Mouse (Mus musculus) MEL-GATA-1-ER (cell line): ENCODE measurements around the gene Mxra8.

ENCODE experiments used
- DNase-seq: peaks from one replicate; pipeline ENCODE4 v3.0.0-alpha.2; 2012; ENCODE audit warnings: low read depth; ENCODE audit errors: extremely low read depth

Gene Mxra8

DNA sequence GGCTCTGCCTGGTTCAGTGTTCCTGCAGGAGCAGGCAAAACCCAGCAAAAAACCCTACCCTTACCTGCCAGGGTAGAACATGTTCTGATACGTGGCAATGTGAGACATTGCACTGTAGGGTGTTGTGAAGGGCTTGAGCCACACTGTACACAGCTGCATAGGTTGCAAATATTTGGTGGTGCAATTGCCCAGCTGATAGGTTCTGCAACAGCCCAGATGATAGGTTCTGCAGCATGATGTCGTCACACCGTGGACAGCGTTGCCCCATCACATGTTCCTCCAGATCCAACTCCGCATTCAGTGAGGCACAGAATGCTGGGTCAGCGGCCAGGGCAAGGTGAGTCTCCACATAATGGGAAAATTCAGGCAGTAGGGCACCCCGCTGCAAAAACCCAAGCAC is 22.3 kb downstream of the Mxra8 start:
- no peak for DNase-seq

DNA sequence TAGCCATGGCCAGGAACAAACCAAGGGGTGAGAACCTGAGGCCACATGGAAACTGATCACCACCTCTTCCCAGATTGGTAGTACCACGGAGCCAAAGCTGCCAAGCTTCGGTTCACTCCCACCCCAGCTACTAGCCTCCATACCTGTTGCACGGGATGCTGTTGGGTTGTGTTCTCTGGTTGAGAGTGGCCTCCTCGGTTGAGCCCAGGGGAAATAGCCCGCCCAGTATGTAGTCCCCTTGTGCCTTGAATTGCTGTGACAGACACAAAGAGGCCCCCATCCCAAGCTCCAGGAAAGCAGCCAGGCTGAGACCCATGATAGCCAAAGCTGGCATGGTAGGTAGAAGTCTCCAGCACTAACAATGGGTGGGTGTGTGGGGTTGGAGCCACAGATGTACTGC is 23.5 kb downstream of the Mxra8 start, which contains the start of gene Tas1r3:
TSS of gene Tas1r3 (minus strand) at position 362 of the 400 bp plus-strand sequence.
- no peak for DNase-seq

DNA sequence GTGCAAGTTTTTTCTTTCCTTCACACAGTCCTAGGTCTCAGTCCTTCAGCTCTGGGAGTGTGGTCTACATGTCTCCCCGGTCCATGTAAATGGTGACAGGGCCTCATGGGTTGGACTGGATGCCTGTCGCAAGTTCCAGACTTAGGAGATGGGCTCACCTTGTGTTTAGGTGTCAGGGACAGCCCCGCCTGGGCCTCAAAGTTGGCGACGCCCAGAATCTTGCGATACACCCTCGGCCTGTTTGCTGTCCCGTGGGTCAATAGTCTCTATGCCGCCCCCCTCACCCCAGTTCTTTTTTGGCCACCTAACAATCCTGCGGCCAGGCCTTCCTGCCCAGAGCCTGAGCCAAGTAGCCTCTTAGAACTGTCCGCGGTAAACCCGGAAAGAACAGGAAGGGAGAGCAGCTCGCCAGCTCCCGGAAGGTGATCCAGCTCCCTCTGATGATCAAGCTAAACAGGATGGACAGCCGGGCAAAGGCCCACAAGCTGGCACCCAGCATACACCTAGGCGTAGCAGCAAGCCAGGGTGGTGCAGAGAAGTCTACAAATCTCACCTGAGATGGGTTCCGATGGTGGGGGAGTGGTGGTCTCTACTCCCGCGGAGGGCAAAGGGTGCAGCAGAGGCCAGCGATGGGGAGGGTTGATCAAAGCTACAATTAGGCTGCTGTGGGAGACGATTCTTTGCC is 29.3 kb downstream of the Mxra8 start:
- no peak for DNase-seq

DNA sequence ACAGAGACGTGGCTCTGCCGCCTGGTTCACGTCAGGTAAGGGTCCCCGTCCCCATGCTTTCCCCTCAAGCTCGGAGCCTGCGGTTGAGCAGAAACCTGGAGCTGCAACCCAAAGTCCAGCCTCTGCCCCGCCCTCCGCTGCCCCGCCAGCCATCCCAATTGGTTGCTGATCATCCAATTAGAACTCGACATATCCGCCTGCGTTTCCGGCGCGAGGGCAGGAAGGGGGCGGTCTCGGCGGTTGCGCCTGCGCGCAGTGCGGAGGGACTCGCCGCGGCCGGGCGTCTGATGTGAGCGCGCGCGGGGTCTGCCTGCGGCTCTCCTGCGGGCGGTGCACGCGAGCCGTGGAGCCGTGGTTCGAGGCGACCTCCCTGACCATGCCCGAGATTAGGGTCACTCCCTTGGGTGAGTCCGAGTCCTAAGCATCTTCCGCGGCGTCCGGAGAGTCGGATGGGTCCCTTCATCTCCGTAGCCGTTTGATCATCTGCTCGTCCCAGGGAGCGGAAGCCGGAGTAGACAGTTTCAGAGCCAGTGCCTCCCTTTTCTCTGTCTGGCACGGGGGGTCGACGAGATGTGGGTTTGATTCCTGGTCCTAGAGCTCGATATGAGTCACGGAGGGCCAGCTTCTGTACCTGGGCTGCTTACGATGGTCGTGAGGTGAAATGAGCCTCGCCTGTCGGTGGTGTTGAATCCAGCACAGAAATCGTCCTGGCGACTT is 30.0 kb downstream of the Mxra8 start, which contains the start of the genes Cptp and Ints11:
TSS of gene Cptp (minus strand) at position 124 of the 717 bp plus-strand sequence.
TSS of gene Ints11 (plus strand) at position 230 of the 717 bp plus-strand sequence.
- peak; percentile 88 for DNase-seq

DNA sequence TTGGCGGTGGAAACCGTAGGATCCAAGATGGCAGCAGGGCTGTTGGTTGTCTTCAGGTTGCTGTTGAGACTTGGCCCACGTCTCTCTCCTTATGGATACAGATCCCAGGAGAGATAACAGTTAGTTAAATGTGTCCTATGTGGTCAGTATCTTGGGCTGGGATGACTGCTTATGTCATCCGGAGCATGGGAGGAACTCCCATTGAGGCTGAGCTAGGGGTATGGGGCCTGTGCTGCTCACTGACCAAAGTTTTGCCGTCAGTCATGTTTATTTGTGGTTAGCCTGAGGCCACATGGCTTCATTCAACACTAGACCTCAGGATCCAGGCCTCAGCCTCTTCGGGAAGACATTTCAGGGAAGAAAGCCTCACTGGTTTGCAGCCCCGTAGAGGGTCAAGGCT is 31.9 kb downstream of the Mxra8 start:
- no peak for DNase-seq

DNA sequence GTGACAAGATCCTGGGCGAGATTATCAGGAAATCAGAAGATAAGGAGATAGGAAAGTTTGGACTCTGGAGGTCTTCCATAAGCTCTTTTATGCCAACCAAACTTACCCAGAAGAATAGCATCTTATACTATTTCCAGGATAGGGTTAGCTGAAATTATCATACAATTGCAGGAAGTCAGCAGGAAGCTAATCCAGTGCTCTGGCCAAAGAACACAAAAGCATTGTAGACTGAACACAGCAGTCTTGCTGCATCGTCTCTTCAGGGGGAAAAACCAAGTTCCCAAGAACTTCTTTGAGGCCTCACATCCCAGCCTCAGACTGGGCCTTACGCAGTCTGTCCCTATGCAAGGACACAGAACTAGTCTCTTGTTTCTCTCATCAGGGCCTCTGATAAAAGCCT is 44.1 kb downstream of the Mxra8 start:
- DNase-seq, result no peak

DNA sequence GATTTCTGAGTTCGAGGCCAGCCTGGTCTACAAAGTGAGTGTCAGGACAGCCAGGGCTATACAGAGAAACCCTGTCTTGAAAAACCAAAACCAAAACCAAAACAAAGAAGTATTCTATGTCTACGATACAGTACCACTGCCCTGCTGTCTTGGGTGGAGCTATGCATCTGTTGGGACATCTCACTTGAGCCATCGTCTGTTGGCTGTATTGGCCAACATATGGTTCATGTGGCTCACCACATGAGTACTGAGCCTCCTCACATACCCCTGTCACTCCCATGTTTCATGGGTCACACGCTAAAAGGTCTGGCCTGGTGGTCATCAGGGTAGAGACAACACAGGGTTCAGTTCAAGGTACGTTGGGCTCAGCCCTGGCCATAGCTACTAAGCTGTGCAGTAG is 46.9 kb downstream of the Mxra8 start:
- DNase-seq, result no peak

DNA sequence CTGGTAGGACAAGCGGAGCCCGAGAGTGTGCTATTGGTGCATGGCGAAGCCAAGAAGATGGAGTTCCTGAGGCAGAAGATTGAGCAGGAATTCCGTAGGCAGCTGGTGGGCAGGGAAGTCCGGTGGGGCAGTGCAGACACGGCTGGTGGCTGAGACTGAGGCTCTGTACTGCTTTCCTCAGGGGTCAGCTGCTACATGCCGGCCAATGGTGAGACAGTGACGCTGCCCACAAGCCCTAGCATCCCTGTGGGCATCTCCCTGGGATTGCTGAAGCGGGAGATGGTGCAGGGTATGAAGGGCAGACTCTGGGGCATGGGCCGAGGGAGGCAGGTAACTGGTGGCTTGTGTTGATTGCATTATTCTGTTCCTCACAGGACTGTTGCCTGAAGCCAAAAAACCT is 48.2 kb downstream of the Mxra8 start:
- DNase-seq, result no peak

DNA sequence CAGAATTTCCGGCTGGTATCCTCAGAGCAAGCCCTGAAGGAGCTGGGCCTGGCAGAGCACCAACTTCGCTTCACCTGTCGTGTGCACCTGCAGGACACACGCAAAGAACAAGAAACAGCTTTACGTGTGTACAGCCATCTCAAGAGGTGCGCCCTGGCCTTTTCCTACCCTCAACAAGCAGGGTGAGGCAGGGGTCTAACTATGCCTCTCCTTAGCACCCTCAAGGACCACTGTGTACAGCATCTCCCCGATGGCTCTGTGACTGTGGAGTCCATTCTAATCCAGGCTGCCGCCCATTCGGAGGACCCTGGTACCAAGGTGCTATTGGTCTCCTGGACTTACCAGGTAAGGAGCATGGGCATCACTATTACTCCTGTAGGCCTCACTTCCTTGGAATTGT is 48.7 kb downstream of the Mxra8 start:
- no peak for DNase-seq

DNA sequence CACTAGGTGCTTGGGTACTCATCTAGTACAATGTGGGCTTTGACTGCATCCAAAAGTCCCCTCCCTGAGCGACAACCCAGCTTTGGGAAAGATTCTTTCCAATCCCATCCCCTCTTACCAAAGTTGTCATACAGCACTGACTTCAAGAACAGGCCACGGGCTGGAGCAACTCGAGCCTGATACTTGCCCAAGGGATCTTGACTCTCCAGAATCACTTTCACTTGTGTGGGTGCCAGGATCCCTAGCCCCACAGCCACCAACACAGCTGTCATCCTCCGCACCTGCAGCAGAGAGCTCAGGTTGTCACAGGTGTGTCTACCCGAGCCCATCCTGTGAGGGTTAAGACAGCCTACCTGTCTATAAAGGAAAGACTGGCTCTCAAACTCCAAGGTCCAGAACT is 49.8 kb downstream of the Mxra8 start:
- no peak for DNase-seq

DNA sequence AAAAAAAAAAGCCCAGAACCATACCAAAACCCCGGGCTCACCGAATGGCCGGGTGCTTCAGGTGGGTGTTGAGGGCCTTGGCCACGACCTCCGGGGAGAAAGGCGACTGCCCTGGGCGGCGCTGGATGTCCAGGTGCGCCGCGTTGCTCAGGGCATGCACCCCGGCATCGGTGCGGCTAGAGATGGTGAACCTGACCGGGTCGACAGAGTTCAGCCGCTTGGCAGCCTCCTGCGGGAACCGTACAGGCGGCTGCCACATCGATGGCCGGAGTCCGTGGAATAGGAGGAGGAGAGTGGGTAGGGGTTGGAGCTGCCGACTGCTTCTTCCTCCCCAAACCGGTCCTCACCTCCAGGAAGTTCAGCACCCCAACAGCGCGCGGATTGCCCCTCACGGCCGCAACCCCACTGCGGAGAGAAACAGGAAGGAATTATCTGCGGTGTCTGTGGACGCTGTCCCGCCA is 51.6 kb downstream of the Mxra8 start:
- DNase-seq, result no peak

DNA sequence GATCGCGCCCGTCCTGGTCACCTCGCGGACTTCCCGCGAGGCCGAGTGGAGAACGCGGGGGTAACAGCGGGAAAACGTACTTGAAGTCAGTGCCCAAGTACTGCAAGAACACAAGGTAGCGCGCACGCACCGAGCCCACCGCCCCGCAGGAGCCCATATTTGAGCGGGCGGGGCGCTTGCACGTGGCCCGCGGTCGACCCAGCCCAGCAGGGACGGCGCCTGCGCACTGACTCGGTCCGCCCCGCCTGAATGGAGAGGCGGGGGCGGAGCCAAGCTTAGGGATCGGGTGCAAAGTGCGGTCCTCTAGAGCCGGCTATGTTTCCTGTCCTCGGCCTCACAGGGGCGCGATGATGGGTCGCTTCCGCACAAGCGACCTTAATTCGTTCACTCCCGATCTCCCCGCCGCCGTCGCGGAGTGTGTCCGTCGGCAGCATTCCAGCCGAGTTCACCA is 52.1 kb downstream of the Mxra8 start, which contains the start of the genes Pusl1 and Acap3:
TSS of gene Pusl1 (minus strand) at position 231 of the 451 bp plus-strand sequence.
TSS of gene Acap3 (plus strand) at position 272 of the 451 bp plus-strand sequence.
- DNase-seq, result peak; percentile 83

DNA sequence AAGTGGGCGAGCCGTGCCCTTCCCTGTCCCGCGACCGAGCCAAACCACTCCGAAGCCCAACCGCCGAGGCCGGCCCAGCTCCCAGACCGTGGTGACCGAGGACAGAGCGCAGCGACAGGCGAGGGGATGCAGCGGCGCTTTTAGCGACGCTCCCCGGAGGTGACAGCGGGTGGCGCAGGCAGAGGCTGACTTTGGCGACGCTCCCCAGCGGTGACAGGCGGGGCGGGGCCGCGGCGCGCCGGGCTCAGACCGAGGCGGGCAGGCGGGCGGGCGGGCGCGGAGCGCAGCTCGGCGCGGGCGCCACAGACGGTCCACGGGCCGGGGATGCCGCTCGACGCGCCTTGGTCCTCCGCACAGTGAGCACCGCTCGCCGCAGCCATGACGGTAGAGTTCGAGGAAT is 52.5 kb downstream of the Mxra8 start:
- DNase-seq, result peak; percentile 59

DNA sequence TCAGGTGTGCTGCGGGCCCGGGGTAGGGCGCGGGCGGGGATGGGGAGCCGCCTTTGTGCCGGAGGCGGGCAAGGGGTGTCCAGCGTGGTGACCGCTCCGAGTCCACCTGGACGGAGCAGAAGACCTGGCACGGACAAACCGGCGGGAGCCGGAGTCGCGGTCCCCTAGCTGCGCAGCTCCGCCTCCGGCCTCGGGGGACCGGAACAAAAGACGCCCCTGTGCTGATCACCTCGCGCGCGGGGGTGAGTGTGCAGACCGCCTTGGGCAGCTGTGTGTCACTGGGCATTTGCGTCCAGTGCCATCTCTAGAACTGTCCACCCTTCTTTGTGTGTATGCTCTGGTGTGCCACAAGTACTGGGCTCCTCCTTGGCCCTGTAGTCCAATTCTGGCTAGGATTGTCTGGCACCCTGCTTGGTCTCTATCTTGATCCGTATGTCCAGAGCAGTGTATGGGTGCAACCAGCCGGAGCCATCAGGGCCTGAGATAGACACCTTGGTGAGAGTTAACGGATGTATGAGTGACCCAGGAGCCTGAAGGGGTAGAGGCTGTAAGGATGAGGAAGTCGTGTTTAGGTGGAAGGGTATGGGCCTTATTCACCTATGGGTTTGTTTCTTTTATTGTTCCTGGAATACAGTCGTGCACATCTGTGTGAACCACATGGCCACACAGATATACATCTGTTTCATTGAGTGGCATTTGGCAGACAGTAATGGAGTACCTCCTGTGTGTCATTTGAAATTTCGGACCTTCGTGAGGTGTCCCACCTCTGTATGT is 53.1 kb downstream of the Mxra8 start:
- DNase-seq, result peak; percentile 35

DNA sequence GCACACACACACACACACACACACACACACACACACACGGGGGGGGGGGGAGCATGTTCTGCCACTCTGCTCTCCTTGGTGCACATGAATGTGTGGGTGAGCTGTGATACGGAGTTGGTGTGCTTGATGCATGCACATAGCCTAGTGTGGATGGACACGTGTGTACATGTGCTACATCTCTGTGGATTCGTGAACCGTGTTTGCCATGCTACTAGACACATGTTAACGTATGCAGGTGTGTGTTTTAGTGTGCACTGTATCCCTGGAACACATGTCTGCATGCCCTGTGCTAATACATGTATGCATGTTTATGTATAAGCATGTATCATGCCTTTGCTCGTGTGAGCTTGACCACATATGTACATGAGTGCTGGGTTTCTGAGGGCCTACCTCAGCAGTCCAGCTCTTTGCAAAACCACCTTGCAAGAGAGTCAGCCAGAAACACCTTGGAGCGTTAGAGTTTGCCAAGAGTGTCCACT is 53.8 kb downstream of the Mxra8 start:
- DNase-seq, result no peak
